36 mouse cellular contexts compared by ENCODE assay signal in the genomic region with DNA sequence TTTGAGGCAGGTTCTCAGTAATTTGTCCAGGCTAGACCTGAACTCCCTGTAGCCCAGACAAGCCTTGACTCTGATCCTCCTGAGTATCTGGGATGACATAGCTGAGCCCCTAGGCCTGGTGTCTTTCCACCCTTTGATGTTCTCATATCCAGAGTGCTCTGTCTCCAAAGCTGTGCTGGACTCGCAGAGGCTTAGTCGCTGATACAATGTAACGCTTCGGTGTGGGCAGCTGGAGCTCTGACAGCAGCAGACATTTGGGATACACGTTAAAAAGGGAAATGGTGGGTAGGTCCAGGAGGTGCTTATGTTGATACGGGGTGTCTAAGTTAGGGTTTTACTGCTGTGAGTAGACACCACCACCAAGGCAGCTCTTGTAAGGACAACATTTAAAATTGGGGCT.
"Had no signal": no experiment of that assay in that cellular context is flagged by ENCODE, and none has a peak within 500 bp of the region (broad histone marks: within the 10 kb centered on the region; RNA-seq: fewer than 3 reads in every experiment).

No protein-coding gene starts in this region.

- H3K4me3 ChIP-seq: heart, adult 2 months; heart, embryonic 10.5 days; heart, embryonic 12.5 days; heart, embryonic 13.5 days; heart, embryonic 15.5 days; hindbrain, embryonic 10.5 days; hindbrain, embryonic 12.5 days; hindbrain, embryonic 13.5 days; hindbrain, embryonic 15.5 days; intestine, embryonic 15.5 days; kidney, embryonic 15.5 days; layer of hippocampus, adult 2 months had no signal

- H3K36me3 ChIP-seq: heart, embryonic 10.5 days; heart, embryonic 12.5 days; heart, embryonic 15.5 days; hindbrain, embryonic 10.5 days; hindbrain, embryonic 12.5 days; hindbrain, embryonic 13.5 days; hindbrain, embryonic 15.5 days; intestine, embryonic 15.5 days; kidney, embryonic 15.5 days had no signal

- H3K4me1 ChIP-seq: heart, embryonic 12.5 days; heart, embryonic 13.5 days; heart, embryonic 15.5 days; hindbrain, embryonic 13.5 days; hindbrain, embryonic 15.5 days; intestine, embryonic 15.5 days; kidney, embryonic 15.5 days had no signal

- H3K27me3 ChIP-seq: heart, embryonic 12.5 days; heart, embryonic 13.5 days; heart, embryonic 15.5 days; hindbrain, embryonic 12.5 days; hindbrain, embryonic 13.5 days; hindbrain, embryonic 15.5 days; intestine, embryonic 15.5 days; kidney, embryonic 15.5 days had no signal

- H3K27ac ChIP-seq: heart, adult 2 months; heart, embryonic 10.5 days; heart, embryonic 13.5 days; heart, embryonic 15.5 days; hindbrain, embryonic 10.5 days; hindbrain, embryonic 12.5 days; hindbrain, embryonic 13.5 days; hindbrain, embryonic 14.5 days; hindbrain, embryonic 15.5 days; hindbrain, postnatal 0 days; intestine, embryonic 15.5 days; kidney, embryonic 15.5 days; kidney, postnatal 0 days; layer of hippocampus, adult 2 months had no signal

- H3K9ac ChIP-seq: heart, embryonic 12.5 days; heart, embryonic 13.5 days; heart, embryonic 15.5 days; hindbrain, embryonic 12.5 days; hindbrain, embryonic 13.5 days; hindbrain, embryonic 14.5 days; hindbrain, embryonic 15.5 days; intestine, embryonic 15.5 days; kidney, embryonic 15.5 days had no signal

- H3K4me2 ChIP-seq: heart, embryonic 11.5 days; heart, embryonic 12.5 days; heart, embryonic 13.5 days; heart, embryonic 15.5 days; hindbrain, embryonic 12.5 days; hindbrain, embryonic 13.5 days; hindbrain, embryonic 14.5 days; hindbrain, embryonic 15.5 days; intestine, embryonic 15.5 days; kidney, embryonic 15.5 days had no signal

- ATAC-seq: hindbrain, embryonic 16.5 days; hindbrain, postnatal 0 days; inflammation-experienced regulatory T-cells, adult 6 months; intestine, embryonic 15.5 days; intestine, embryonic 16.5 days; intestine, postnatal 0 days had no signal

- DNase-seq: heart, adult 2 months; heart, postnatal 10 days; heart, postnatal 14 days; heart, postnatal 36 days; heart, postnatal 4 days; kidney, adult 11 months; kidney, adult 18-20 months; kidney, adult 2 months; kidney, adult 8-10 months; kidney, adult 9 months; kidney, postnatal 10 days; kidney, postnatal 14 days; kidney, postnatal 25 days; kidney, postnatal 36 days; kidney, postnatal 4 days; layer of hippocampus, adult 9-11 months; layer of hippocampus, postnatal 36 days had no signal

- H3K9me3 ChIP-seq: heart, embryonic 10.5 days; heart, embryonic 15.5 days; hindbrain, embryonic 10.5 days; intestine, embryonic 15.5 days; kidney, embryonic 15.5 days had no signal
